Mouse (Mus musculus): ENCODE measurements around the gene Abhd16a.

Abhd16a gene

DNA sequence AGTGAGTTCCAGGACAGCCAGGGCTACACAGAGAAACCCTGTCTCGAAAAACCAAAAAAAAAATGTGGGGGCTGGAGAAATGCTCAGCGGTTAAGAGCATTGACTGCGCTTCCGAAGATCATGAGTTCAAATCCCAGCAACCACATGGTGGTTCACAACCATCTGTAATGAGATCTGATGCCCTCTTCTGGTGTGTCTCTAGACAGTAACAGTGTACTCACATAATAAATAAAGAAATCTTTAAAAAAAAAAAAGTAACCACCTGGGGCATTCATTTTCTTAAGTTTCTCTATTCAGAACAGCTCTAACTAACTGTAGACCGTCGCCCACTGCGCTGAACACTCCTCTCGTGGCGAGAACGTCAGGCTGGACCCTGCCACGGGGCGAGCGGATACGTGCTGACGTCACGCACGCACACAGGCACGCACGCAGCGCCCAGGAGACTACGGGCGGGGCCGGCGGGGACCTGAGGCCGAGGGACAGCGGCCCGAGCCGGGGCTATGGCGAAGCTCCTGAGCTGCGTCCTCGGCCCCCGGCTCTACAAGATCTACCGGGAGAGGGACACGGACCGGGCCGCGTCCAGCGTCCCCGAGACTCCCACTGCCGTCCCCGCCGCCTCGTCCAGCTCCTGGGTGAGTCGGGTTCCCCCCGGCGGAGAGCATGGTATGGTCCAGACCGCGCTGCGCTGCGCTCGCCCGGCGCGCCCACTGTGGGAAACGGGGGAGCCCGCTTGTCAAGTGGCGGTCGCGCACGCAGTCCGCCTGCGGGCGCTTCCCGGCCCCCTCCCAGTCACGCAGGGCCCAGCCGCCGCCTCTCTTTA is at the start of gene Abhd16a:
Abhd16a (plus strand) TSS at position 439 of the 820 bp plus-strand sequence.
- DNase-seq (ENCODE audit: low spot score in 2 of 2), result peak; percentile 86 to 94

DNA sequence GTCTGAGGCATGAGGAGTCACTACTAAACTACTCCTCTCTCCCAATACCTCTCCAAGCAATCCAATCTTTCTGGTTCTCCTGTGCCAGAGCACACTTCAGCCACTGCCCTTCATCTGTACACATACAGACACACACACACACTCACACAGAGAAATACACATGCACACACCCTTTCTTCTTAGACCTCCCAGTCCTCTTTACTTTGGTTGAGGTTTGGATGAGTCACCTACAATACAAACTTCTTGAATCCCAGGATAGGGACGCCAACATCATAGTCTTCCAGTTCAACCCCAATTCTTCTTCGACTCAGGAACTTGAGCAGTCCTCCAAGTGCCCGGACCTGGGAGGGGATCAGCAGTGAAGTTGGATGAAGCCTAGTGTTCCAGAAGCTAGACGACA is 45.3 kb upstream of the Abhd16a start:
- DNase-seq (ENCODE audit: low spot score in 2 of 2), result no peak

DNA sequence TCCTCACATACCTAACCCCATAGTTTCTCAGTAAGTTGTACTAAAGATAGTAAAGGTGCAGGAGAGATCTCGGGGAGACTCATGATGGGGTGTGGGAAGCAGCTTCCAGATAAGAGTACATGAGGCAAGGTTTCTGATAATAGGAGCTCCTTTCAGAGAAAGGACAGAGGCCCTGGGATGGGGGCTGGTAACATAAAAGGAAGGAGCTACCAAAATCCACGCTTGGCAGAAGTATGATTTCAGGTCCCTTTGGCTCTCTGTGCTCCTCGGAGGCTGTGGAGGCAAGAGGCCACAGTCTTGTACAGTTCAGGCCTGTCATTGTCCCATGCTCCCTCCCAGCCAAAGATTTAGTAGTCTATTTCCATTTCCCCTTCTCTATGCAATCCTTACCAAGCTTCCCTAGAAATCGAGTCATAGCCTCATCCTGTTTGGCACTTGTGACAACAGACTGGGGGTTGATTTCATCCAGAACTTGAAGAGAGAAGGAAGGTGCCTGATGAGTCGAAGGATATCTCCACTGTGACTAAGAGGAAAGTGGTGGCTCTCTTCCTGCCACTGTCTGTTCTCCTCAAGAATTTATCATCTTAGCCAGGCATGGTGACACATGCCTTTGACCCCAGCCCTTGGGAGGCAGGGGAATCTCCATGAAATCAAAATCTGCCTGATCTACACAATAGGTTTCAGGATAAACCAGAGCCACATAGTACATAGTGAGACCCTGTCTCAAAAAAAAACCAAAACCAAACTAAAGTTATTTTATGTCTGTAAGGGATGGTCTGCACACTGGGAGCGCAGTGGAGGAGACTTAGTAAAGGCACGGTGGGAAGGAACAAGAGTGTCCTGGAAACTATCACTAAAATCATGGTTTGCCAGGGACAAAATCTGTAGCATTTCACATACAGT is 43.9 kb upstream of the Abhd16a start:
- DNase-seq (ENCODE audit: low spot score in 2 of 2), result no peak

DNA sequence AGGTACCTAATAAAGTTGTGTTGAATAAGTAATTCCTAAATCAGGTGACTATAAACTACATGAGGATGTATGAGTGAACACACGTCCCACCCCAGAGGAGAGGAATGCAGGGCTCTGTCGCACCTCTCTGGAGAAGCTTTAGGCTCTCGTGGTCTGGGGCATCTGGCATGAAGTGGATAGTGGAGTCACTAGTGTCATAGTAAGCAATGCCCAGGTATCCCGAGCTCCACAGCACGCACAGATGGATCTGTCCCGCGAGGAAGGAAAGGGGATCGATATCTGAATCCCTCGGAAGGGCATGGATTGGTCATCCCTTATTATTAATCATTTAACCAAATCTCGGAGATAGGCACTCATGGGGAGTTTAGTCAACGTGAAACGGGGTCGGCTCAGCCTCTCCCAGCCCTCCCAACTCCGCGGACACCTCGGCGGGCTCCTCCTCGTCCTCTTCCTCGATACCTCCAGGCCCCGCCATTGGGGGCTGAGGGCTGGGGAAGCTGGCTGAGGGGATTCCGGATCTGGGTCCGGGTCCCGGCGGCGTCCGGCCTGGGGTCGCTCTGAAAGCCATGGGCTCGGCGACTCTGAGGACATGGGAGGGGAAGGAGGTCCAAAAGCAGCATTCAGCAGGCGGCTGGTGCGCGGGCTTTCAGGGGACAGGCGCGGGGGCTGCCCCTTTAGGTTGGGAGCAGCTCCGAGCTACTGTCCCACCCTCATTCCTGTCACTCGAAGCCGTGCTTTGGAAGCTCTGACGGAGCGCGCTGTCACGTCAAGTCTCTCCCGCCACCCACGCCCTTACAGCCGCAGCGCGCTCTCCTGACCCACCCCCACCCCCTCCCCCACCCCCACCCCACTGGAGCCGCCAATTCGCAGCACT is 43.0 kb upstream of the Abhd16a start:
- DNase-seq (ENCODE audit: low spot score in 2 of 2), result no peak

DNA sequence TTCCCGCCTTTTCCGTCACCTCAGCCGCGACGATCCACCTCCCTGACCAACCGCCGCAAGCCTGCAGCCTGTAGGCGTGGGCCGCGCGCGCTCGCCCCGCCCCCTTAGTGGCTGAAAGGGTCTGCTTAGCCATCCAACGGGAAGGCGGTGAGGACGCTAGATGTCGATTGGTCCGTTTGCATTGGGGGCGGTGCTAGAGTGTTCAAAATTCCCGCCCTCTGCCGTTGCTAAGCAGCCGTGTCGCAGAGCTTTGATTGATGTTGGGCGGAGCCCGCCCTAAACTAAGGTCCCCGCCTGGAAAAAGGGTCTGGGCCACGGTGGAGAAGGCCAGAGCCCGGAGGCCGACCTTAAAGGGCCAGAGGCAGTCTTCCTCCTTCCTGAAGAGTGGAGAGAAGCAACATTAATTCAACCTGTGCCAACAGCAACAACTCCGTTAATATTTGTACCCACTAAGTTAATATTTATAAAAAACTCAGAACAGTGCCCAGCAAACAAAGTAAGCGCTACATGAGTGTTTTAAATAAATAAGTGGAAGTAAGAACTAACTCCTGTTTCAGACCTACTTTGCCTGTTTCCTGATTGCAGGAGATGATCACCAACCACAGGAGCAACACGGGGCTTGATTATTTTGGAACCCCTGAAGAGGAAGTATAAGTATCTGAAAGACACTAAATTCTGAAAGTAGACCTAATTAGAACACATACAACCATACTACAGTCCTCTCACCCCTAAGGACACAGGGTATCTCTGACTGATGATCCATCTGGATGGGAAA is 42.2 kb upstream of the Abhd16a start, which contains the start of gene Msh5:
Msh5 (minus strand) TSS at position 65 of the 775 bp plus-strand sequence.
- peak; percentile 92 to 95 for DNase-seq (ENCODE audit: low spot score in 2 of 2)

DNA sequence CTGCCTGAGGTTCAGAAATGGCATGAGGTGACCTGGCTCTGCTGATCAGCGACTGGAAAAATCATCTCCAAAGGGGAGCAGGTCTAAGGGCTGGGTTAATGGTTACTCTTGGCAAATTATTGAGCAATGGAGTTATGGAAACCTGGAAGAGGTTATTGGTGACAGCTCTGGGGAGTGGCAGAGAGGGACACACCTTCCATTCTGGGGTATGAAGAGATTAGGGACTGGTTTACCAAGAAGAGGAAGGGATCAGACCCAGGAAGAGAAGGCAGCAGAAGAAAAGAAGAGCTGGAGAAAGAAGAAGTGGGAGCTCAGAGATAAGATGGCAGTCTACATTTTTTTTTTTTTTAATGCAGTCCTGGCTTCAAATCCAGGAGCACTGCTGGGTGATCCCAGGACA is 41.4 kb upstream of the Abhd16a start:
- no peak for DNase-seq (ENCODE audit: low spot score in 2 of 2)

DNA sequence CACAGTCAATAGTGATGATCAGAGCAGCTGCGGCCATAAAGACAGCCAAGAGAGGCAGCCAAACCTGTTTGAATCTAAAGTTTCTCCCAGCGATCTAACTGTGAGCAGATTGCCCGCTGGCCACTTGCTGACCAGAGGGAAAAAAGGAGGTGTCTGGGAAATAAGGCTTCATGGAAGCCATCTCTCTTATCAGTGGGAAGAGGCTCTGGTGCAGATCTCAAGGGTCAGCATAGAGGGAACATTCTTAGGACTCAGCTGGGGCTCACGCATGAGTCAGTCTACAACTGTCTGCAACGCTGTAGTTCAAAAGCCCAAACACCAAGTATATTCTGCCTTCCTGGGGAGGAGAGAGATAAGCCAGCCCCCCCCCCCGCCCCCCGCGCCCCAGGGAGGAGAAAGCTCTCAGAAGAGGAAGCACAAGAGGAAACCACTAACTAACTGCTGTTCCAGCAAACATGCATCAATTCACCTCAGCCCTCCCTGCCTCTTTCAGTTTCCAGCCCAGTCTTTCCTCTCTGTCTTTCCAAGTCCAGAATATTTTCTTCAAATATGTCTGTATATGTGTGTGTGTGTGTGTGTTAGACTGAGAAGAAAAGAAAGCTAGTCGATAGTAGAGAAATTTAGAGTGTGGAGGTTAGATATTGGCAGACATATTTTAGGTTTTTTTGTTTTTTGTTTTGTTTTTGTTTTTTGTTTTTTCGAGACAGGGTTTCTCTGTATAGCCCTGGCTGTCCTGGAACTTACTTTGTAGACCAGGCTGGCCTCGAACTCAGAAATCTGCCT is 40.7 kb upstream of the Abhd16a start:
- no peak for DNase-seq (ENCODE audit: low spot score in 2 of 2)

DNA sequence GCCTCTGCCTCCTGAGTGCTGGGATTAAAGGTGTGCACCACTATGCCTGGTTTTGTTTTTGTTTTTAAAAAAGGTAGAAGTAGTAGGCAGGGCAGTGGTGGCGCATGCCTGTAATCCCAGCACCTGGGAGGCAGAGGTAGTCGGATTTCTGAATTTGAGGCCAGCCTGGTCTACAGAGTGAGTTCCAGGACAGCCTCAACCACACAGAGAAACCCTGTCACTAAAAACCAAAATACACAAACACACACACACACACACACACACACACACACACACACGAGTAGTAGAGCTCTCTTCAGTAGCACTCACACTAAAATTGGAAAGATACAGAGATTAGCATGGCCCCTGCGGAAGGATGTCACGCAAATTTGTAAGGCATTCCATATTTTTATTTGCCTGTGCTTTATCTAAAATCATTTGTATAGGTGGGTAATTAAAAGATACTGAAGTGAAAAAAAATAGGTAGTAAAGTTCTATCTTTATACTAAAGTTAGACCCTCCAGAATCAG is 40.1 kb upstream of the Abhd16a start:
- DNase-seq (ENCODE audit: low spot score in 2 of 2), result no peak

DNA sequence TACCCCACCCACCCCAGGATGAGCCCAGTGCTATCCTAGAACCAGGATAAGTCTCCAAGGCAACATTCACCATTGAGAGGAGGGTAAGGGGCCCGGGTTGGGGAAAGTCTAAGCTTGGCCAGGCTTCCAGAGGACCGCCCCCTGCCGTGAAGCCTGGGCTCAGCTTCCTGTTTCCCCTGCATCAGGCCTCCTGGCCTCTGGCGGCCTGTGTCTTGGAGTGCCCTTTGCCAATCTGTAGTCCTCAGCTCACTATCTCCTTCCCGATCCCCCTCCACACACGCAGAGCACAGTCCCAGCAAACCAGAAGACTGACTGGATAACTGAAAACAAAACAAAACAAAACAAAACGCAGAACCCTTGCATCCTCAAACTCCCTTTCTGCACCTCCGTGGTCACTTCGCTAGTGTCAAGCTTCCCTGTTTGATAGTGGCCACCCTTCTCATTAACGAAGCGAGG is 39.5 kb upstream of the Abhd16a start, which contains the start of gene Clic1:
Clic1 (plus strand) TSS at position 406 of the 456 bp plus-strand sequence.
- DNase-seq (ENCODE audit: low spot score in 2 of 2), result peak in 1 of 2 experiments; percentile 38

DNA sequence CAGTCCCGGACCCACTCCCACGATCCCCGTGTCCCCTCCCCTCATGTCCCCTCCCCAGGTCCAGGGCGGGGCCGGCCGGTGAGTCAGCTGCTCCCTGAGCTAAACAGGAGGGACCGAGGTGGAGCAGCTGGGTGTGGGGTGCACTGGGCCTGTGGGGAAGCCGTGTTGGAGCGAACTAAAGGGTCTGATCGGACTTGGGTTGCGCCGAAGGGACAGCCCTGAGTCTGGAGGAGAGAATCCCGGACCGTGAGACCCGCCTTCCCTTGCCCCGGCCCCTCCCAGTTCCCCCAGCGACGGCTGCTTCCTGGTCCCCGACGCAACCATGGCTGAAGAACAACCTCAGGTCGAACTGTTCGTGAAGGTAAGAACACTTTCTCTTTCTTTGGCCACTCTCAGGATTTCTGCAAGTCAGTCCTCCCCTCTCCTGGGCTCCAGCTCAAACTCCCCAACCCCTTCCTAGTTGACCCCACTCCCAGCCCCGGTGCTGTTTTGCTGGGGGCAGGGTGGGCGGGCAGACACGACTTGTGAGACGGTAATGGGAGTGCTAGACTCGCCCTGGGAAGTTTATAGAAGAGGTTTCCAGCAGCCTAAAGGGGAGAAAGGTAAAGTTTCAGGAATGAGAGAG is 38.8 kb upstream of the Abhd16a start:
- peak; percentile 65 to 66 for DNase-seq (ENCODE audit: low spot score in 2 of 2)

DNA sequence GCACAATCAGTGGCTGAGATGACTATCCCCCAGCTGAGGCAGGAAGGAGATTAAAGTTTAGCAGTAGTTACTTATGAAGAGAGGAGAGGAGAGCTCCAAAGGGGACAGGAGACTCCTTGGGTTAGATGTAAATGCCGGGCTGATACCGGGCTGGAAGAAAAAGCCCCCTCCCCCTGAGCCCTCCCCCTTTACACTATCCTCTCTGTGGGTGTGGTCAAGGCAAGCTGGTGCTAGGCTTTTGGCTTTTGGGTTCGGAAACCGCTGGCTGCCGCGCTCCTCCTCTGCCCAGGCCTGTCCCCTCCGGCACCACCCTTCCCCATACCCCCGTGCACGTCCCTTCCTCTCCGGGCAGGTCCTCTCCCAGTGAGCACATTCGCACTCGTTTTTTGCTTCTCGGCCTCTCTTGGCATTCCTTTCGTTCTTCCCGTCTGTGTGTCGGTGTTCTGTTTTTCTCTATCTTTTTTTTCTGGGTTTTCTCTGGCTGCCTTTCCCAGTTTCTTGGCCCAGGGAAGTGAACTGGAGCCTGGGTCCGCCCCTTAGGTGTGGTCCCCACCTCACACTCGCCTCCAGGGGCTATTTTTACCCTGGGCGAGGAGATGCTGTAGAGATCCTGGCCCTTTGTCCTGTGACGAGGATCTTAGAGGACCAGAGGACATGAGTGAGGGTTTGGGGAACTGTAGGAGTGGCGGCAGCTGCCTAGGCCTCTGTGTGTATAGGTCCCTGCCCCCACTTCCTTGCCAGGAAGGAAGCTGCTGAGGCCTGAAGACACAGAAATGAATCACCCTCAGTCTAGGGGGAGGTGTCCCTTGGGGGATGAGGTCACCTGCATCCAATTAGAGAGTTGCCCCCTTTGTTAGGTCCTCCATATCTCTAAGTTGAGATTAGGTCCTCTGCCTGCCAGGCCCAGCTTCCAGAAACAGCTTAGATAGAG is 37.6 kb upstream of the Abhd16a start:
- peak; percentile 51 to 65 for DNase-seq (ENCODE audit: low spot score in 2 of 2)

DNA sequence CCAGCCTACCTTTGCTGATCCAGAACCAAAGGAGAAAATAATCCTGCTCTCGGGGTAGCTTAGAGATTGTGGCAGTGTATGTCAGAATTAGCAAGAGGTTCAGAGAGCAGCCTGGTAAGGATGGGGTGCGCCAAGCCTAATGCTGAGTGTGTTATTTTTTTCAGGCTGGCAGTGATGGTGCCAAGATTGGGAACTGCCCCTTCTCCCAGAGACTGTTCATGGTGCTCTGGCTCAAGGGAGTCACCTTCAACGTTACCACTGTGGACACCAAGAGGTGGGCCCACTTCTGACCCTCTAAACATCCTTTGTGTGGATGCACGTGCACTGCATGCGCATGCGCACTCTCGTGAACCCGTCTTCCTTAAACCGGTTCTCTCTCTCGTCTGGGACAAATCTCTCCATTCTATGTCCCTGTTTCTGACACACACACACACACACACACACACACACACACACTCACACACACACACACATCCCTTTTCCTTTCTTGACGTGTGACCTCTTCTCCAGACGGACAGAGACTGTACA is 36.7 kb upstream of the Abhd16a start:
- no peak for DNase-seq (ENCODE audit: low spot score in 2 of 2)

DNA sequence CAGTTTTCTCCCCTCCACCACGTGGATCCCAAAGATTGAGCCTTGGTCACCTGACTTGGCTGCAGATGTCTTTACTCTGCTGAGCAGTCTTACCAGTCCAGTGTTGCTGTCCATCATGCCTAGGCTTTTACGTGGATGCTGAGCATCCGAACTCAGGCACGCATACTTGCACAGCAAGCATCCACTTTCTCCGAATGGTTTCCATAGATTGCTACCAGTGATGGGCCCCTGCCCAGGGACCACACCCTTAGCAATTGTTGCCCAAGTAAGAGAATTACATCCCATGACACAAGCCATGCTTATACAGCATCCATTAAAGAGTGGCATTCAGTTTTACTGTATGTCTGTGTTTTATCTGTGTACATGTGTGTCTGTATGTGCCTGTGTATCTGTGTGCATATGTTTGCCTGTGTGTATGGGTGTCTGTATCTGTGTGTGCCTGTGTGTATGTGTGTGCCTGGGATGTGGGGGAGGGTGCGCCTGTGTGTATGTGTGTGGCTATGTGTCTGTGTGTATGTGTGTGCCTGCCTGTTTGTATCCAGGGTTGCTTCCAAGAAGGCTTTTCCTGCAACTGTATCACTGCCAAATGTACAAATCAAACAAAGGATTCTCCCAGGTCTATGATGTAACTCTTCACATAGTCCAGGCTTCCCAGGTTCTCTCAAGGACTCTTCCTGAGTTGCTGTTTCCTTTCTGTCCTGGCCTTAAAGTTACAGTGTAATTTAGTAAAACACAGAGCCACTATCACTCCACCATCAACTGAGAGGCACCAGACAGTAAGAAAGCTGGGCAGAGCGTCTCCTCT is 33.2 kb upstream of the Abhd16a start:
- DNase-seq (ENCODE audit: low spot score in 2 of 2), result no peak

DNA sequence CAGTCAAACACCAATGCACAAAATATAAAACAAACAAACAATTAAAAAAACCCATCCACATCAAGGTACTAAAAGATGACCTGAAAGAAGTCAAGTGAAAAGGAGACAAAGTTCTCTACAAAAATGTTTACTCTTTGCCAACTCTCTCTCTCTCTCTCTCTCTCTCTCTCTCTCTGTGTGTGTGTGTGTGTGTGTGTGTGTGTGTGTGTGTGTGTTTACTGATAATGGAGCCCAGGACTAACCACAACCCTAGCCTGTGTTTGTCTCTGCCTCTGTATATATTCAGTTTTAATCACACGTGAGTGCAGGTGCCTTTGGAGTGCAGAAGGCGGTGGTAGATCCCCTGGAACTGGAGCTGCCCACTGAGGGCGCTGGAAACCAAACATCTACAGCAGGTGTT is 32.0 kb upstream of the Abhd16a start:
- no peak for DNase-seq (ENCODE audit: low spot score in 2 of 2)

DNA sequence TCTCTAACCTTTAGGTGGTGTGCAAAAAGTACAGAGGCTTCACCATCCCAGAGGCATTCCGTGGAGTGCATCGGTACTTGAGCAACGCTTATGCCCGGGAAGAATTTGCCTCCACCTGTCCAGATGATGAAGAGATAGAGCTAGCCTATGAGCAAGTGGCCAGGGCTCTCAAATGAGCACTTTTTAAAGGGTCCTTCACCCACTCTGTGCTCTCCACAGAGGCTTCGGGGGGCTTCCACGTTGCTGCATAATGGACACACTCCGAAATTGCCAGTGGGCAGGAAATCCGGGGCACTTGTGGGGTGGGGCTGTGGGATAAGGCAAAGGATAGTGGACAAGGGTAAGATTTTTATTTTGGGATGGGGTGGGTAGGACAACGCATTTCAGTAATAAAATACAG is 30.7 kb upstream of the Abhd16a start:
- no peak for DNase-seq (ENCODE audit: low spot score in 2 of 2)

DNA sequence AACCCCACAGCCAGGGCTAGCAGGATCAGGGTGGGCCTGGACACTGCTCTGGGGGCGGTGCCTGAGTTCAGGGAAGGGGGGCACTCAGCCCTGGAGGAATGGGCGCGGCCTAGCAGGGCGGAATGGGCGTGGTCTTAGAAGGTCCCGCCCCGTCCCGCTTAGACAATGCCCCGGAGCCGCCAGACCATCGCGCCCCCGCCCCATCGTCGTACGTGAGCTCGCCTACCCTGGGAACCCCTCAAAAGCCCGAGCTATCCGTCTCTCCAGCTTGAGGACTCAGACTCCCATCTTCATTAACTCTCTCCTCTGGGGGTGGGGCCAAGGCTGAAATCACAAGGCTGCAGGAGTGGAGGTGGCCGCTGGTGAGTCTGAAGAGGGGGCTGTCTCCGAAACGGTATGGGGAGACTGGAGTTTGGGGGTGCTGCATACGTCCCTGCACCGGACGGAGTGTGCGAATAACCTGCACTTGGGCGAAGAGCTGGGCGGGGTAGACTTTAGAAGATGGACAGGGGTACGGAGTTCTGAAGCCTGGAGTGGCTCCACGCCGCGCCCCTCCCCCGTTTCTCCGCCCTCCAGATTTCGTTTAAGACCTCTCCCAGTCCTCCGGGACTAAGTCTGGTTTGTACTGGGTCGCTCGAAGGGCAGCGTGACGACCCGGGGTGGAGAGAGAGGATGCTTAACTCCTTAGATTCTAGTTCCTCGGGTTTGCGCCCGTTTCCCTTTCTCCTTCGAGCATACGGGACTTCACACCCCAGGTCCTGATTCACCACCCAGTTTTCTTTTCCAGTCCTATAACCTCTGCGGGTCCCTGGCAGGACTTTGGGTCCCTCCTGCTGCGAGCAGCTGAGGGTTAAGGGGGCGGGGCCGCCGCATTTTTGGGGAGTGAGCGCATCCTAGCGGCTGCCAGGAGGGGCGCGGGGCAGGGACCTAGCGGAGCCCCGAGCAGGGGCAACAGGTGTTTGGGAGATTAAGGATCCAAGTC is 29.9 kb upstream of the Abhd16a start, which contains the start of gene Ddah2:
Ddah2 (plus strand) TSS at position 125 of the 982 bp plus-strand sequence.
- DNase-seq (ENCODE audit: low spot score in 2 of 2), result peak; percentile 75 to 86

All from spleen, postnatal 14 days (tissue).